Mouse (Mus musculus) intestine, embryonic 16.5 days (tissue): Measurements from ENCODE around the gene Olfr609. TPM values are rescaled to one million over a fixed set of nuclear protein-coding genes. Genes with fewer than 3 reads are reported as not detected.
"Not testable (repeated sequence)": the region's sequence is repeated elsewhere in the genome, so short reads cannot be mapped to it uniquely, and the experiment has no call there.

Experiments
- ATAC-seq: fragments of 200-750 bp; cut with Nextera tagmentation; 2 replicates; pipeline ENCODE4 v1.8.0; 2017; ENCODE audit warnings: moderate TSS enrichment, moderate library complexity
- H3K27ac ChIP-seq: fragments of 300-500 bp; sonication (generic); 2 replicates; pipeline ENCODE4 v1.5.1; 2014; ENCODE audit warnings: mild to moderate bottlenecking, low read length
- H3K27me3 ChIP-seq: fragments of 300-500 bp; sonication (generic); replicated peaks from 2 replicates; pipeline ENCODE4 v1.6.1; 2014; ENCODE audit warnings: low read length, control low read depth, mixed read lengths; ENCODE audit not compliant: control insufficient read depth, insufficient read depth
- H3K36me3 ChIP-seq: fragments of 300-500 bp; sonication (generic); 2 replicates; pipeline ENCODE4 v1.6.1; 2014; ENCODE audit warnings: low read length, control low read depth; ENCODE audit not compliant: control insufficient read depth, insufficient read depth
- H3K4me1 ChIP-seq: fragments of 300-500 bp; sonication (generic); 2 replicates; pipeline ENCODE4 v1.6.1; 2014; ENCODE audit warnings: low read length, control low read depth, mixed read lengths; ENCODE audit not compliant: control insufficient read depth, insufficient read depth
- H3K4me2 ChIP-seq: fragments of 300-500 bp; sonication (generic); 2 replicates; pipeline ENCODE4 v1.6.1; 2014; ENCODE audit warnings: low read depth, low read length, control low read depth
- H3K4me3 ChIP-seq: fragments of 300-500 bp; sonication (generic); 2 replicates; pipeline ENCODE4 v1.5.1; 2014; ENCODE audit warnings: mild to moderate bottlenecking, low read length
- H3K9ac ChIP-seq: fragments of 300-500 bp; sonication (generic); 2 replicates; pipeline ENCODE4 v1.6.1; 2014; ENCODE audit warnings: low read depth, low read length
- H3K9me3 ChIP-seq: fragments of 300-500 bp; sonication (generic); 2 replicates; pipeline ENCODE4 v1.6.1; 2016; ENCODE audit warnings: low read length, control low read depth; ENCODE audit not compliant: control insufficient read depth
- WGBS: fragments of 180-500 bp; shearing (Covaris S2); extraction: QIAGEN DNeasy Blood & Tissue Kit; methylation state at CpG from one replicate; pipeline ENCODE4 v1.1.7; 2014; 5-methylcytosine and 5-hydroxymethylcytosine counted together
- polyA plus RNA-seq: library from polyadenylated mRNA; unstranded; fragments of >200 nt; fragmentation: Nextera tagmentation; extraction: Ambion mirVana; gene quantifications from 2 replicates; pipeline ENCODE4 v1.2.1, GENCODE M21; 2015

The Olfr609 gene
- polyA plus RNA-seq: not detected in 2 replicates

DNA sequence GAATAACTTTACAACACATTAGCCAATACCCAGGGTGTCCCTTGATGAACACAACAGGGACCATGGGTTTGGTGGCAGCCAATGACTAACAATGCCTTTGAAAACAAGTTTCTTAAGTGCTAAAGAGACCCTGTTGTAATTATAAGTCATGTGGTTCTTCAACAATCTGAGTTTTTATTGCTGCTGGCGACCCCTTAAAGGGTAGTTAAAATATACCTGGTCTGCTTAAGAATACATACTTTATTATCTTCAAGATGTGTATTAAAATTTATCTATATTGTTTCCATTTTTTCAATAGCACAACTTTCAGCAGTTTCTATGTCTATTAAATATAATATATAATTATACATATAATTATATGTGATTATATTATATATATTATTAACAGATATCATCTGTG lies at the start of gene Olfr609:
Gene Olfr609 (minus strand): TSS at position 101 of the 400 bp plus-strand sequence.
- no peak within 1 kb of the TSS for H3K4me3 ChIP-seq

DNA sequence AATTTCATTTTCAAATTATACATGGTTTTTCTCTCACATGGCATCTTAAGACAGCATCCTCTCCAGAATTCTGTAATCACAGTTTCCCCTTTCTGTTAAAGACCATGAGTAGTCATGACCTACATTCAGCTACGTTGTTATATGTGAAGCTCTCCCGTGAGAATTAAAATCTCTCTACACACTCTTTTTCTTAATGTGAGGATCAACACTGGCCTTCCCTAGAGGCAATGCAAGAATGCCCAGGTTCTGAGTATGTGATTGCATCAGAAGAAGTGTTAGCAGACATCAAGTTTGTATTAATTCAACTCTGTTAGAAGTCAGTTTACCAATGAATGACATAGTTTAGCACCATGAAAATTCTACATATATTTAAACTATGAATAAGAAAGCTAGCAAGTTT lies 44.8 kb upstream of the Olfr609 start, which contains the start of gene Olfr612:
Gene Olfr612 (minus strand): TSS at position 101 of the 400 bp plus-strand sequence.
- not testable (repeated sequence) for H3K9ac ChIP-seq, H3K36me3 ChIP-seq, H3K4me2 ChIP-seq, H3K4me3 ChIP-seq, H3K9me3 ChIP-seq, H3K27me3 ChIP-seq, H3K4me1 ChIP-seq, H3K27ac ChIP-seq, ATAC-seq
- WGBS: 85% methylated on average over 2 of the region's 2 CpGs

More for the DNA sequence above, at the start of gene Olfr609:
- WGBS: 65% methylated on average over 1 of the region's 1 CpGs
- Histone ChIP-seq H3K27me3 (no peaks in the 10 kb centered on the region), H3K36me3 (no peaks in the 10 kb centered on the region), H3K9me3 (no peaks in the 10 kb centered on the region), H3K4me1 (no peaks in the 10 kb centered on the region), H3K27ac (no peak within 1 kb of the TSS), H3K4me2 (no peak within 1 kb of the TSS), H3K9ac (no peak within 1 kb of the TSS)
- ATAC-seq: no peak

DNA sequence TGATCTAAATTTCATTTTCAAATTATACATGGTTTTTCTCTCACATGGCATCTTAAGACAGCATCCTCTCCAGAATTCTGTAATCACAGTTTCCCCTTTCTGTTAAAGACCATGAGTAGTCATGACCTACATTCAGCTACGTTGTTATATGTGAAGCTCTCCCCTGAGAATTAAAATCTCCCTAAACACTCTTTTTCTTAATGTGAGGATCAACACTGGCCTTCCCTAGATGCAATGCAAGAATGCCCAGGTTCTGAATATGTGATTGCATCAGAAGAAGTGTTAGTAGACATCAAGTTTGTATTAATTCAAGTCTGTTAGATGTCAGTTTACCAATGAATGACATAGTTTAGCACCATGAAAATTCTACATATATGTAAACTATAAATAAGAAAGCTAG lies 22.9 kb upstream of the Olfr609 start, which contains the start of gene Olfr611:
Gene Olfr611 (minus strand): TSS at position 101 of the 400 bp plus-strand sequence.
- H3K9me3 ChIP-seq, H3K36me3 ChIP-seq, H3K27ac ChIP-seq, H3K9ac ChIP-seq, H3K4me2 ChIP-seq, ATAC-seq, H3K4me3 ChIP-seq, H3K4me1 ChIP-seq, H3K27me3 ChIP-seq: not testable (repeated sequence)
- WGBS: 77% methylated on average over 1 of the region's 1 CpGs

DNA sequence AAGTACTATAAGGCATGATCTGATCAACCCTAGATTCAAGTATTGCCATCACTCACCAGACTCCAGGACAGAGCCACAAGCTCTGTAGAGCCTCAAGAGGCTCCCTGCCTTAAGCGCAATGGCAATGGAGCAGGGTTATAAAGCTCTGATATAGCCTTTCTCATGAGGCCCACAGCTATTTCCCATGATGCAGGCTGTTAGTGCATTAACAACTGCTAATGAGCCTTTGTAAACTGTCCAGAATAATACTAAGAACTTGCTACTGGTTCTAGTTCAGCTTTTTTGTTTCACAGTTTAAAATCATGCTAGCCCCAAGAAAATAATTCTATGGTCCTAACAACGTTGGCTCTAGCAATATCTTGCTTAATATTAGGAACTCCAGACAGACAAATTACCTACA lies 14.2 kb upstream of the Olfr609 start, which contains the start of gene Olfr610:
Gene Olfr610 (minus strand): TSS at position 101 of the 400 bp plus-strand sequence.
- Histone ChIP-seq H3K27me3 (no peaks in the 10 kb centered on the region), H3K9me3 (no peaks in the 10 kb centered on the region), H3K36me3 (no peaks in the 10 kb centered on the region), H3K27ac (no peak within 1 kb of the TSS), H3K4me1 (no peaks in the 10 kb centered on the region), H3K4me3 (no peak within 1 kb of the TSS), H3K4me2 (no peak within 1 kb of the TSS), H3K9ac (no peak within 1 kb of the TSS)
- ATAC-seq: no peak
- WGBS: 85% methylated on average over 2 of the region's 2 CpGs

DNA sequence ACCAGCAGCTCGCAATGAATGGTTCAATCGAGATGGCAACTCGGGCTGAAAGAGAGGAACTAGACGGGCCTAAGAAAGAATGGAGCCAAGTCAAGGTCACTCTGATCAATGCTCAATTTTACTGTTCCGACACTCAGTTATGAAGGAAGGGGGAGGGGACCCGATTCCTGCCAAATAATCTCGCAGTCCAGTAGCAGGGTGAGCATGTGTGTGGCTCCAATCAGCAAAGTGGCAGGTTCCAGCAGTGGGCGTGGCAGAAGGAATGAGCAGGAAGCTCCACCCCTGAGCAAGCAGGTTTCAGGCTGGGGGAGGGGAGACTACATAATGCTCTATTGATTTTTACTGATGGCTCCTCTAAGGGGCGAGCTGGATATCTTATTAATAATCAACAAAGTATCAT lies 20.8 kb downstream of the Olfr609 start:
- 76% methylated on average over 9 of the region's 9 CpGs for WGBS
- H3K4me2 ChIP-seq, H3K9ac ChIP-seq, H3K4me3 ChIP-seq, H3K9me3 ChIP-seq, ATAC-seq, H3K36me3 ChIP-seq, H3K27me3 ChIP-seq, H3K27ac ChIP-seq, H3K4me1 ChIP-seq: not testable (repeated sequence)

DNA sequence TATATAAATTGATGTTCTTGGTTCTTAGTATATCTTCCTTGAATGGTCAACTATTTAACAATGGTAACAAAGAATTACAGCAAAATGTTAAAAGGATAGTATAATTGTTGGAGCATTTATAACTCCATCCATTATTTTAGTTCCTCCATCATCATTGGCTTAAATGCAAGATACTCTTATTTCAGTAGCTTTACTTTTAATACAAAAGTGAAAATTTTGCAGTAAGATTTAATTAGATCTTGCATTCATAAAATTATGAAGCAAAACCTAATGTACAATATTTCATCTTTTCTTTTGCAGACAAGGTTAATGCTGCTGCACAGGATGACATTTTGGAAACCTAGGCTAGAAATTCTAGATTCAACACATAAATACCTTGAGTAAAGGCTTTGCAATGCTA lies 28.3 kb downstream of the Olfr609 start, which contains the start of gene Olfr608:
Gene Olfr608 (plus strand): TSS at position 301 of the 400 bp plus-strand sequence.
- ATAC-seq: no peak
- Histone ChIP-seq H3K4me3 (no peak within 1 kb of the TSS), H3K9me3 (no peaks in the 10 kb centered on the region), H3K4me2 (no peak within 1 kb of the TSS), H3K9ac (no peak within 1 kb of the TSS), H3K27ac (no peak within 1 kb of the TSS), H3K36me3 (no peaks in the 10 kb centered on the region), H3K27me3 (no peaks in the 10 kb centered on the region), H3K4me1 (no peaks in the 10 kb centered on the region)

DNA sequence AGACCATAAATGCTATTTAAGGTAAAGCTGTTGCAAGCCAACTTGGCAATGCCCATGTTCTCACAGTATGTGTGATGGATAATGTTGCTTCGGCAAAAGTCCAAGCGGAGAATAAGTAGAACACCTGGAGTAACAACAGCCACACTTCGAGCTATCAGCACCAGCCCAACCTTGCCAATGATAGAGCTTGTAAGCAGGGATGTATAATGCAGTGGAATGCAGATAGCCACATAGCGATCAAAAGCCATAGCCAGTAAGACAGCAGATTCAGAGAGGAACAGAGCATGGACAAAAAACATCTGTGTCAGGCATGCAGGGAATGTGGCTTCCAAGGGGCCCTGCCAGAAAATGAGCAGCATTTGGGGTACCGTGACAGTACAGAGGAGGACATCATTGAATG lies 37.3 kb downstream of the Olfr609 start:
- Histone ChIP-seq H3K36me3 (no peaks in the 10 kb centered on the region), H3K4me1 (no peaks in the 10 kb centered on the region), H3K4me3 (no peak overlapping the region), H3K9ac (no peak overlapping the region), H3K27ac (no peak overlapping the region), H3K4me2 (no peak overlapping the region), H3K27me3 (no peaks in the 10 kb centered on the region), H3K9me3 (no peaks in the 10 kb centered on the region)
- WGBS: 87% methylated on average over 5 of the region's 5 CpGs
- no peak for ATAC-seq

DNA sequence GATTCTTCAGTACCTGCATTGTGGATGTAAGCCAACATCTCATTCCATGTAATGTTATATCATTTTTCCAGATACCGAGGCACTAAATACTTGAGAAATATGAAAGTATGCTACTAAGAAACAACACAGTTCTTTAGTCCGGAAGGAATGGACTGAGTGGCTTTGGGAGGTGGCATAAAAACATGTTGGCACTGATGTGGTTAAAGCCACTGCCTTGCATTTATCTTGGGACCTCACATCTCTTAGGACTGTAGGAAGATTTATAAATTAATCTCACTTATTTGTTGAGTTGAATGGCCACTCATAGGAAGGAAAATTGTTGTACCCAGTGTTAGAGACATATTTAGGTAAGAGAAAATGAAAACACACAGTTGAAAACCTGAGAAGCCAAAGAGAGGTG lies 49.1 kb downstream of the Olfr609 start, which contains the start of gene Olfr606:
Gene Olfr606 (plus strand): TSS at position 301 of the 400 bp plus-strand sequence.
- ATAC-seq: no peak
- Histone ChIP-seq H3K9ac (no peak within 1 kb of the TSS), H3K36me3 (no peaks in the 10 kb centered on the region), H3K9me3 (no peaks in the 10 kb centered on the region), H3K4me1 (no peaks in the 10 kb centered on the region), H3K4me2 (no peak within 1 kb of the TSS), H3K27me3 (no peaks in the 10 kb centered on the region), H3K27ac (no peak within 1 kb of the TSS), H3K4me3 (no peak within 1 kb of the TSS)
- WGBS: 91% methylated on average over 2 of the region's 2 CpGs

DNA sequence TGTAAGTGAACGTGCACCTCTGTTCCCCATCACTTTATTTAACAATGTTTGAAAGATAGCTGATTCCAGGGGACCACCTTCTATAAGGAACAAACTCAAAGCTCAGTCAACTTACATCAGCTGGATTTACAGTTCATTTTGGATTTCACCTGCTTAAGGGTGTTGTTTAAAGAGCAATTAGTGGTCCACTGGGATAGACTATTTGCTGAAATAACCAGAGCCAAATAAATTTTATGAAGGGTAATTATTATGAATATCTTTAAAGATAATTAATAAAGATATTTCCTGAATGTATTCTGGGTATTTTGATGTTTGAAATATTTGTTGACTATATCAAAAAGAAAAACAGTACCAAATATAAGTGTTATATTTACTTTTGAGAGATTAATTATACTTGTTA lies 52.5 kb downstream of the Olfr609 start, which contains the start of gene Olfr605:
Gene Olfr605 (minus strand): TSS at position 101 of the 400 bp plus-strand sequence.
- Histone ChIP-seq H3K27ac (no peak within 1 kb of the TSS), H3K36me3 (no peaks in the 10 kb centered on the region), H3K27me3 (no peaks in the 10 kb centered on the region), H3K4me2 (no peak within 1 kb of the TSS), H3K9me3 (no peaks in the 10 kb centered on the region), H3K4me3 (no peak within 1 kb of the TSS), H3K9ac (no peak within 1 kb of the TSS), H3K4me1 (no peaks in the 10 kb centered on the region)
- ATAC-seq: no peak
- WGBS: 75% methylated on average over 1 of the region's 1 CpGs
